Mouse (Mus musculus) layer of hippocampus, adult 9-10 months (tissue): ENCODE results near the gene Eif1ad.

Experiments
- DNase-seq: peaks from one replicate; pipeline ENCODE4 v3.0.0; 2022; ENCODE audit warnings: low spot score

Eif1ad gene

GRCm38 (mm10) chr19:5419630-5420029 lies 53.1 kb downstream of the Eif1ad start:
- no peak for DNase-seq

- DNase-seq: no peak
These were observed 54.0 kb downstream of the Eif1ad start for GRCm38 (mm10) chr19:5420579-5420978.
